Mouse (Mus musculus) stomach, embryonic 15.5 days (tissue): ENCODE measurements around the gene Olfr433. TPM values are rescaled to one million over a fixed set of nuclear protein-coding genes. Genes with fewer than 3 reads are reported as not detected.

Experiments used
- ATAC-seq: fragments of 200-750 bp; cut with Nextera tagmentation; 2 replicates; pipeline ENCODE4 v1.8.0; 2017; ENCODE audit warnings: low read depth, moderate number of reproducible peaks, moderate TSS enrichment; ENCODE audit not compliant: insufficient read depth, low FRiP score
- H3K27ac ChIP-seq: fragments of 300-500 bp; sonication (generic); 2 replicates; pipeline ENCODE4 v1.5.1; 2015; ENCODE audit warnings: mild to moderate bottlenecking, inconsistent platforms
- H3K27me3 ChIP-seq: fragments of 300-500 bp; sonication (generic); replicated peaks from 2 replicates; pipeline ENCODE4 v1.6.1; 2015; ENCODE audit warnings: inconsistent platforms
- H3K36me3 ChIP-seq: fragments of 300-500 bp; sonication (generic); 2 replicates; pipeline ENCODE4 v1.6.1; 2015; ENCODE audit warnings: inconsistent platforms
- H3K4me1 ChIP-seq: fragments of 300-500 bp; sonication (generic); 2 replicates; pipeline ENCODE4 v1.6.1; 2015; ENCODE audit warnings: inconsistent platforms
- H3K4me2 ChIP-seq: fragments of 300-500 bp; sonication (generic); 2 replicates; pipeline ENCODE4 v1.6.1; 2015; ENCODE audit warnings: mild to moderate bottlenecking, inconsistent platforms
- H3K4me3 ChIP-seq: fragments of 300-500 bp; sonication (generic); replicated peaks from 2 replicates; pipeline ENCODE4 v1.5.1; 2015; ENCODE audit warnings: inconsistent platforms
- H3K9ac ChIP-seq: fragments of 300-500 bp; sonication (generic); 2 replicates; pipeline ENCODE4 v1.6.1; 2015; ENCODE audit warnings: inconsistent platforms
- H3K9me3 ChIP-seq: fragments of 300-500 bp; sonication (generic); 2 replicates; pipeline ENCODE4 v1.6.1; 2016; ENCODE audit warnings: inconsistent platforms
- WGBS: fragments of 180-500 bp; shearing (Covaris S2); methylation state at CpG from one replicate; pipeline ENCODE4 v1.1.7; 2015; 5-methylcytosine and 5-hydroxymethylcytosine counted together
- polyA plus RNA-seq: library from polyadenylated mRNA; unstranded; fragments of >200 nt; fragmentation: Nextera tagmentation; extraction: Ambion mirVana; gene quantifications from 2 replicates; pipeline ENCODE4 v1.2.1, GENCODE M21; 2015

Gene Olfr433
- polyA plus RNA-seq, 1 experiment from 2014 or later, result 0.05 TPM

DNA sequence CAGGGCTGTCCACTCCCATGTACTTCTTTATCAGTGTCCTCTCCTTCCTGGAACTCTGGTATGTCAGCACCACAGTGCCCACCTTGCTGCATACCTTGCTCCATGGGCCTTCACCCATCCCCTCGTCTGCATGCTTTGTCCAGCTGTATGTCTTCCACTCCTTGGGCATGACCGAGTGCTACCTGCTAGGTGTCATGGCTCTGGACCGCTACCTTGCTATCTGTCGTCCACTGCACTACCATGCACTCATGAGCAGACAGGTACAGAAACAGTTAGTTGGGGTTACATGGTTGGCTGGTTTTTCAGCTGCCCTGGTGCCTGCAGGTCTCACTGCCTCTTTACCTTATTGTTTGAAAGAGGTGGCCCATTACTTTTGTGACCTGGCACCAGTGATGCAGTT, 10.0 kb downstream of the Olfr433 start:
- H3K9ac ChIP-seq, result no peak overlapping the region
- no peaks in the 10 kb centered on the region for H3K27me3 ChIP-seq
- no peaks in the 10 kb centered on the region for H3K9me3 ChIP-seq
- H3K27ac ChIP-seq, result no peak overlapping the region
- WGBS, result 90% methylated on average over 4 of the region's 4 CpGs
- no peak for ATAC-seq
- H3K4me3 ChIP-seq, result no peak overlapping the region
- H3K4me2 ChIP-seq, result no peak overlapping the region
- H3K36me3 ChIP-seq, result no peaks in the 10 kb centered on the region
- H3K4me1 ChIP-seq, result no peaks in the 10 kb centered on the region

DNA sequence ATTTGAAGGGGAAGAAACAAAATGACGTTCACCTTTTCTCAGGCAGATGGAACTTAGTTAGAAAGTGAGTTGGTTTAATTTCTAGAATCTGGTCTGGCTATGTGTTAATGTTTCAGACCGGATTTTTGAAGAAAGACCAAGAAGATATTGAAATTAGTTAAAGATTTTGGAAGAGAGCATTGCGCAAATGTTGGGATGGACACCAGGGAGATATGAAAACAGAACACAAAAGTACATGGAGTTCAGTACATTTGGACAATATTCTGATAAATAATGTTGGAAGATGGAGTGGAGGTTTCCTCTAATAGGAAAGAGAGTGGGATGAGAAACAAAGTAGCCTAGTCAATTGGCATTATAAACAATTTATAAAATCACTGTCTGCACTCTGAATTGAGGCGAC, 11.0 kb downstream of the Olfr433 start:
- 87% methylated on average over 4 of the region's 4 CpGs for whole genome bisulfite sequencing
- H3K27ac ChIP-seq, result no peak overlapping the region
- H3K36me3 ChIP-seq, result no peaks in the 10 kb centered on the region
- H3K4me3 ChIP-seq, result no peak overlapping the region
- H3K4me2 ChIP-seq, result no peak overlapping the region
- H3K4me1 ChIP-seq, result no peaks in the 10 kb centered on the region
- H3K9me3 ChIP-seq, result no peaks in the 10 kb centered on the region
- H3K27me3 ChIP-seq, result no peaks in the 10 kb centered on the region
- ATAC-seq, result no peak
- H3K9ac ChIP-seq, result no peak overlapping the region

DNA sequence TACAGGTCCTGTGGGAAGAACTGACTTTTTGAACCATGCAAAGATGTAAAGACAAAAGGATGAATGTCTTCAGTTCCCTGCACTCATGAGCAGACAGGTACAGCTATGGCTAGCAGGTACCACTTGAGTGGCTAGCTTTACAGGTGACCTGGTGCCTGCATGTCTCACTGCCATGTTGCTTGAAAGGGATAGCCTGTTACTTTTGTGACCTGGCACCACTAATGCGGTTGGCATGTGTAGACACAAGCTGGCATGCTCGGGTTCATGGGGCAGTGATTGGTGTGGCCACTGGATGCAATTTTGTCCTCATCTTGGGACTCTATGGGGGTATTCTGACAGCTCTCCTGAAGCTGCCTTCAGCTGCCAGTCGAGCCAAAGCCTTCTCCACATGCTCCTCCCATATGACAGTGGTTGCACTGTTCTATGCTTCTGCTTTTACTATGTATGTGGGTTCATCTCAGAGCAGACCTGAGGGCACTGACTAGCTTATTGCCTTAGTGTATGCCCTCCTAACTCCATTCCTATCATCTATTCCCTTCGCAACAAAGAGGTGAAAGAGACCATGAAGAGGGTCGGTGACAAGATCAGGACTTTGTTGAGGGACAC, 11.5 kb downstream of the Olfr433 start:
- no peak for ATAC-seq
- Histone ChIP-seq H3K9me3 (no peaks in the 10 kb centered on the region), H3K4me2 (no peak overlapping the region), H3K9ac (no peak overlapping the region), H3K27ac (no peak overlapping the region), H3K4me1 (no peaks in the 10 kb centered on the region), H3K27me3 (no peaks in the 10 kb centered on the region), H3K36me3 (no peaks in the 10 kb centered on the region), H3K4me3 (no peak overlapping the region)
- 86% methylated on average over 5 of the region's 5 CpGs for WGBS

DNA sequence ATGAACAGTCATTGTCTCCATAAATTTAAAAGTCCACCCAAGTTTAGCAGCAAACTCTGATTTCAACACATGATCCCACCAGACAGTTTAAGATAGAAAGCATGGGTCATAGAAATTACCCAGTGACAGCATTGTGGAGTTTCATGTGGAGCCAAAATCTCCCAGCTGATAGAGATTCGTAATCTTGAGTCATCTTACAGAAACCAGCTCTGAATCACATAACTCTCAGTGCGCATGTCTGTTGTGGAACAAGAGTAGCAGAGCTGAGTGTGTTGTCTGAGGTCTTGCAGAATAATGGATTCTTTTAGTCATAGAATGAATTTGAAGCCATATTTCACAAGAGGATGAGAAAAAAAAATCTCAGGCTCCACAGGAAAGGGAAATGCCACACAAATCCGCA, 12.5 kb downstream of the Olfr433 start:
- no peak for ATAC-seq
- Histone ChIP-seq H3K9ac (no peak overlapping the region), H3K4me2 (no peak overlapping the region), H3K27ac (no peak overlapping the region), H3K4me3 (no peak overlapping the region), H3K36me3 (no peaks in the 10 kb centered on the region), H3K27me3 (no peaks in the 10 kb centered on the region), H3K4me1 (no peaks in the 10 kb centered on the region), H3K9me3 (no peaks in the 10 kb centered on the region)
- 66% methylated on average over 3 of the region's 3 CpGs for WGBS

DNA sequence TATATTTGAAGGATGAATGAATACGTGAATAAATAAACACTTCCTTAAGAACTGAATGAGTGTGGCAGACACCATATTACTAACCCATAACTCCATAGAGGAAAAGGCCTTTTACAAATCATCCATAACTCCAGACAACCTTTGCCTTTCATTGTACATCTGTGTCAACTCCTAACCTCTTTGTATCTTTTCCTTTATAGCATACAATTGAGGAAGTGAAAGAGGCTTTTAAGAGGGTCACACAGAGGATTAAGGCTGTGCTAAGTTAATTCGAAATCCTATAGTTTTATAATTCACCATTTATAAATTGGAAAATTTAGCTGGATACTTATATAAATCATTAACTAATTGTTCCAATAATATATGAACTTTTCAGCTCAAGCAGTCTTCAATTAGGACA, 14.7 kb downstream of the Olfr433 start:
- 68% methylated on average over 2 of the region's 2 CpGs for WGBS
- no peak overlapping the region for H3K27ac ChIP-seq
- H3K9ac ChIP-seq, result no peak overlapping the region
- H3K27me3 ChIP-seq, result no peaks in the 10 kb centered on the region
- no peaks in the 10 kb centered on the region for H3K36me3 ChIP-seq
- H3K4me1 ChIP-seq, result no peaks in the 10 kb centered on the region
- ATAC-seq, result no peak
- no peak overlapping the region for H3K4me3 ChIP-seq
- no peak overlapping the region for H3K4me2 ChIP-seq
- H3K9me3 ChIP-seq, result no peaks in the 10 kb centered on the region

DNA sequence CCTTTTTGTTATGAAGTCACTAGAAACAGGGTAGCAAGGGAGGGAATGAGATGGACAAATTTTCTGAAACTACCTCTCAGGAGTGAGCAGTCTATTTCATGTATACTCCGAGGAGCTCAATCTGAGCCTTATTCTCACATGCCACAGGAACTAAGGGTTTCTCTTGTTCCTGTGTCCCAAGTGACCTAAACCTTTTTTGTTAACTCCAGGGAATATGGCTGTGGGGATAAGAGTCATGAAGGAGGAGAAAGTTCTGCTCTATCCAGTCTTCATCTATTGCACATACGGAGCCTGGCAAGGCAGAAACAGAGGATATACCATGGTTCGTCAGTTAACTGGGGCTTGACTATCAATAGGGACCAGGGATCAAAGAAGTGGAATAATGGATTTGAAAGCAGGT, 25.8 kb downstream of the Olfr433 start, which contains the start of gene Olfr430:
Gene Olfr430, plus strand, starts transcription at position 301 of the 400 bp plus-strand sequence.
- Histone ChIP-seq H3K9ac (no peak within 1 kb of the TSS), H3K9me3 (no peaks in the 10 kb centered on the region), H3K4me2 (no peak within 1 kb of the TSS), H3K27me3 (no peaks in the 10 kb centered on the region), H3K4me1 (no peaks in the 10 kb centered on the region), H3K4me3 (no peak within 1 kb of the TSS), H3K27ac (no peak within 1 kb of the TSS), H3K36me3 (no peaks in the 10 kb centered on the region)
- 86% methylated on average over 3 of the region's 3 CpGs for WGBS
- ATAC-seq, result no peak

DNA sequence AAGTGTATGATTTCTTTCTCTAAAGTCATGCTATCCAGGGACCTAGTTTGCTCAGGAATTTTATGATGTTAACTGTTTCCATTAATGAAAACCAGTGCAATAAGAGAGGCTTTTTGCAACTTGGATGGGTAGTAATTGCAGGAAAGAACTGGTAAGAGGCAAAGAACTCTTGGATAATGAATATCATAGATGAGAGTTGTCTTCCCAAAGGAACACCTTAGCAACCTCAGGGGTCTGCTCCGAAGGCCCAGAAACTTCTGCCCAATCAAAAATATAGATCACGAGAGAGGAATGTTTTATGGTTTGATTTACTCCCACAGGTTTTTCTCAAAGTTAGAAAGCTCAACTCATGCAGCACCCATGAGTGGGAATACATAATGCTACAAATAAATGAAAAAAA, 43.5 kb downstream of the Olfr433 start, which contains the start of gene Olfr429:
Gene Olfr429, plus strand, starts transcription at position 301 of the 400 bp plus-strand sequence.
- H3K4me3 ChIP-seq, result no peak within 1 kb of the TSS
- H3K4me2 ChIP-seq, result no peak within 1 kb of the TSS
- no peaks in the 10 kb centered on the region for H3K36me3 ChIP-seq
- no peaks in the 10 kb centered on the region for H3K9me3 ChIP-seq
- H3K27ac ChIP-seq, result no peak within 1 kb of the TSS
- WGBS, result 88% methylated on average over 2 of the region's 2 CpGs
- H3K27me3 ChIP-seq, result no peaks in the 10 kb centered on the region
- H3K4me1 ChIP-seq, result no peaks in the 10 kb centered on the region
- H3K9ac ChIP-seq, result no peak within 1 kb of the TSS
- ATAC-seq, result no peak

Other genes with a start within 250 kb of the Olfr433 start
- 0.92 and 1.2 TPM in 2 replicates for gene Ifi211, start 127.7 kb upstream of the Olfr433 start, polyA plus RNA-seq
- gene Mndal, start 98.2 kb upstream of the Olfr433 start, polyA plus RNA-seq, result 3.6 and 3.8 TPM in 2 replicates
- gene Ifi203, start 98.0 kb upstream of the Olfr433 start, polyA plus RNA-seq, result 1.9 and 3.2 TPM in 2 replicates
- 0.43 and 0.82 TPM in 2 replicates for gene Ifi202b, start 58.0 kb upstream of the Olfr433 start, polyA plus RNA-seq
- gene Ifi205, start 8.9 kb upstream of the Olfr433 start, polyA plus RNA-seq, result 0.46 and 0.83 TPM in 2 replicates
- not detected in 2 replicates for gene Olfr432, start 8.5 kb downstream of the Olfr433 start, polyA plus RNA-seq
- not detected in 2 replicates for gene Olfr430, start 25.9 kb downstream of the Olfr433 start, polyA plus RNA-seq
- not detected in 2 replicates for gene Olfr429, start 43.6 kb downstream of the Olfr433 start, polyA plus RNA-seq
- gene Olfr427, start 56.2 kb downstream of the Olfr433 start, polyA plus RNA-seq, result not detected in 2 replicates
- gene Olfr231, start 80.5 kb downstream of the Olfr433 start, polyA plus RNA-seq, result not detected in 2 replicates
- gene Olfr424, start 90.8 kb downstream of the Olfr433 start, polyA plus RNA-seq, result not detected in 2 replicates
- not detected in 2 replicates for gene Olfr420, start 114.9 kb downstream of the Olfr433 start, polyA plus RNA-seq
- gene Spta1, start 132.1 kb downstream of the Olfr433 start, polyA plus RNA-seq, result 1.3 and 2.8 TPM in 2 replicates
- not detected in 2 replicates for gene Olfr419, start 211.4 kb downstream of the Olfr433 start, polyA plus RNA-seq